Comparison of ENCODE assay signal across 38 mouse cellular contexts in the genomic region with DNA sequence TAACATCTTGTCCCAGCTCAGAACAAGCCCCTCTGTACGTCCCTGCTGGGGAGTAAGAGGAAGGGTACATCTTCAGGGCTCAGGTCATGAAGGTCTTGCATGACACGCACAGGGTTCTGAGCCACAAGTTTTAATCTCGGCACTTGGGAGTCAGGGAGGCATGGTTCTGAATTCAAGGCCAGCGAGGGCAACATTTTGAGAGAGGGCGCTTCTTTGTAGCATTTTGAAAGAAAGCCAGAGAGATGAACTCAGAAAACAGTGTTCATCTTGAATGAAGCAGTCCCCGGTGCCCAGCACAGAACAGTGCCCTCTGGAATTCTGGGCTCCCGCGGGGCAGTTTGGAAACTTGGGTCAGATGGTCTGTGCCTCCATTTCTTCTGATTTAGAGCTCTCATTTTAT. TPM values are rescaled to one million over a fixed set of nuclear protein-coding genes. Genes with fewer than 3 reads are reported as not detected.
"Had no signal": no experiment of that assay in that cellular context is flagged by ENCODE, and none has a peak within 500 bp of the region (broad histone marks: within the 10 kb centered on the region; RNA-seq: fewer than 3 reads in every experiment).

No protein-coding gene starts in this region.

- H3K4me3 ChIP-seq: heart, adult 2 months; heart, embryonic 10.5 days; heart, embryonic 12.5 days; heart, embryonic 13.5 days; heart, embryonic 15.5 days; hindbrain, embryonic 10.5 days; hindbrain, embryonic 12.5 days; hindbrain, embryonic 13.5 days; hindbrain, embryonic 15.5 days; intestine, embryonic 15.5 days; kidney, embryonic 15.5 days; layer of hippocampus, adult 2 months had no signal

- H3K4me1 ChIP-seq: heart, embryonic 10.5 days; heart, embryonic 12.5 days; hindbrain, embryonic 10.5 days; hindbrain, embryonic 12.5 days; hindbrain, embryonic 13.5 days; hindbrain, embryonic 15.5 days; intestine, embryonic 15.5 days; kidney, embryonic 15.5 days had no signal

- DNase-seq: heart, adult 2 months; heart, postnatal 10 days; heart, postnatal 14 days; heart, postnatal 36 days; heart, postnatal 4 days; kidney, adult 11 months; kidney, adult 18-20 months; kidney, adult 2 months; kidney, adult 8-10 months; kidney, adult 9 months; kidney, postnatal 10 days; kidney, postnatal 14 days; kidney, postnatal 25 days; kidney, postnatal 36 days; kidney, postnatal 4 days; layer of hippocampus, adult 9-11 months had no signal

- H3K27me3 ChIP-seq: heart, embryonic 12.5 days; heart, embryonic 13.5 days; heart, embryonic 15.5 days; hindbrain, embryonic 12.5 days; hindbrain, embryonic 13.5 days; hindbrain, embryonic 15.5 days; intestine, embryonic 15.5 days; kidney, embryonic 15.5 days had no signal

- H3K9ac ChIP-seq: heart, embryonic 12.5 days; heart, embryonic 13.5 days; heart, embryonic 15.5 days; hindbrain, embryonic 12.5 days; hindbrain, embryonic 13.5 days; hindbrain, embryonic 14.5 days; hindbrain, embryonic 15.5 days; intestine, embryonic 15.5 days; kidney, embryonic 15.5 days had no signal

- H3K9me3 ChIP-seq: heart, embryonic 10.5 days; heart, embryonic 12.5 days; heart, embryonic 13.5 days; heart, embryonic 15.5 days; hindbrain, embryonic 10.5 days; hindbrain, embryonic 12.5 days; hindbrain, embryonic 13.5 days; hindbrain, embryonic 15.5 days; intestine, embryonic 15.5 days; kidney, embryonic 15.5 days had no signal

- H3K4me2 ChIP-seq: heart, embryonic 11.5 days; heart, embryonic 12.5 days; heart, embryonic 13.5 days; heart, embryonic 15.5 days; hindbrain, embryonic 12.5 days; hindbrain, embryonic 13.5 days; hindbrain, embryonic 14.5 days; hindbrain, embryonic 15.5 days; intestine, embryonic 15.5 days; kidney, embryonic 15.5 days had no signal

- ATAC-seq: hindbrain, embryonic 16.5 days; hindbrain, postnatal 0 days; inflammation-experienced regulatory T-cells, adult 6 months; intestine, embryonic 15.5 days; intestine, embryonic 16.5 days; intestine, postnatal 0 days had no signal

- H3K27ac ChIP-seq: heart, adult 2 months; heart, embryonic 10.5 days; heart, embryonic 13.5 days; heart, embryonic 15.5 days; hindbrain, embryonic 10.5 days; hindbrain, embryonic 12.5 days; hindbrain, embryonic 13.5 days; hindbrain, embryonic 14.5 days; hindbrain, embryonic 15.5 days; hindbrain, postnatal 0 days; intestine, embryonic 15.5 days; kidney, embryonic 15.5 days; kidney, postnatal 0 days; layer of hippocampus, adult 2 months had no signal

RNA-seq across cellular contexts. Expression of a gene that starts 8.6 kb away (rescaled TPM):
- total RNA-seq: heart, adult 2 months; heart, adult 8-10 months; heart, postnatal 10 days; heart, postnatal 25 days; heart, postnatal 36 days; hematopoietic stem cell, adult 5-6 weeks had no signal
- polyA plus RNA-seq: heart, adult 2 months had no signal
